Mouse (Mus musculus) layer of hippocampus, adult 2 months (tissue): ENCODE results near the gene Tmbim1. TPM values are rescaled to one million over a fixed set of nuclear protein-coding genes. Genes with fewer than 3 reads are reported as not detected.
"Not testable (repeated sequence)": the region's sequence is repeated elsewhere in the genome, so short reads cannot be mapped to it uniquely, and the experiment has no call there.

Experiments used
- DNase-seq, 2 experiments: peaks; one replicate each; pipeline ENCODE4 v3.0.0; 2022; ENCODE audit warnings: low spot score in 2 of 2
- H3K27ac ChIP-seq: fragments of 200-600 bp; 2 replicates; pipeline ENCODE4 v1.8.1; 2022
- H3K4me3 ChIP-seq: fragments of 200-600 bp; 2 replicates; pipeline ENCODE4 v1.8.1; 2022; ENCODE audit warnings: mild to moderate bottlenecking
- CTCF ChIP-seq: fragments of 200-600 bp; conservative IDR thresholded peaks from 2 replicates; pipeline ENCODE4 v1.8.1; 2022; ENCODE audit warnings: antibody characterized with exemption, mild to moderate bottlenecking, moderate library complexity
- total RNA-seq, 2 experiments: library from RNA; stranded (reverse); gene quantifications; 2 replicates each; pipeline ENCODE4 v1.2.3; 2021

Tmbim1 gene
- total RNA-seq, 2 experiments from 2014 or later, result 23.3 to 23.9 TPM

DNA sequence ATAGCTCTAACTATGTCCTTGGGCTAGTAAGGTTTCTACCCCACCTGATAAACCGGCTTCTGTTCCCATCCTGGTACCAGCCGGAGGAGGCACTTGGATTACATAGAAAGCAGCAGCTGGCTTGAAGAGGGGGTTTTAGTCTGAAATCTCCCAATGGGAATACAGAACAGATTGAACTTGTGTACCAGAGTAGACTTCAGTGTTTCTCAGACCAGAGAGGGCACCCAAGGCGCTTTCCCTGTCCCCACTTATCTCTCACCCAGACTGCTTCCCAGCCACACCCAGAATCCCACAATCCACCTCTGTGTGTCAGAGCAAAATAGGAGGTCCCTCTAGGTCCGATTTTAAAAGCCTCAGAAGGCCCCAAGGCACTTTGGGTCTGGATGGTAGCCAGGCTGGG lies 17.1 kb downstream of the Tmbim1 start:
- Histone ChIP-seq H3K27ac (peak overlapping the region; percentile 70), H3K4me3 (no peak overlapping the region)
- TF ChIP-seq CTCF, result no peak
- DNase-seq, result no peak

DNA sequence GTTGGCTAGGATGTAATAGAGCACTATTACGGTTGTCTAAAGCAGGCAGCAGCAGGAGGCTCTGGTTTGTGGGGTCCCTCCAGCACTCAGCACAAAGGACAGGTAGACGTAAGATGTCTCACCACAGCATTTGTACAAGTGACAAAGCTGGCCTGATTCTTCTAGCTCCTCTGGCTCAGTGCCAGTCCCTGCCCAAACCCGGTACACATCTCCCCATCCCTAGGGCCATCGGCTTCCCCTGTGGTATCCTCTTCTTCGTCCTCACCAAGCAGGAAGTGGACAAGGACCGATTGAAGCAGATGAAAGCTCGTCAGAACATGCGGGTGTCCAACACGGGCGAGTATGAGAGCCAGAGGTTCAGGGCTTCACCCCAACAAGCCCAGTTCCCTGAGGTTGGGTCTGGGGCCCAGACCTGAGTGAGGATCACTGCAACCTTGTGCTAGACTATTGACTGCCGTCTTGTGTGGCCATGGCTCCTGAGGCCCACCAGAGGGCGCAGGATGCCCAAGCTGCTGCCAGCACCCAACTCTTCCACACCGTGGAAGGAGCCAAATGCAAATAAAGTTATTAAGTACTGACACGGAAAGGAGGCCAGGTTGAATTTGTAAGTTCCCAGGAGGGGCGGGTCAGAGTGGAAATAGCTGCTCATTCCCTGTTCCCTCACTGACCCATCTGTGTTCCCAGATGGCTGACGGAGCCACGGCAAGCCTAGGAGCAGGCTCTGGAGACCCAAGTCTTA lies 18.4 kb downstream of the Tmbim1 start:
- TF ChIP-seq CTCF, result peak; percentile 73
- H3K27ac ChIP-seq, result peak overlapping the region; percentile 70; the same call in 1 of the 2 replicates
- H3K4me3 ChIP-seq, DNase-seq: not testable (repeated sequence)

DNA sequence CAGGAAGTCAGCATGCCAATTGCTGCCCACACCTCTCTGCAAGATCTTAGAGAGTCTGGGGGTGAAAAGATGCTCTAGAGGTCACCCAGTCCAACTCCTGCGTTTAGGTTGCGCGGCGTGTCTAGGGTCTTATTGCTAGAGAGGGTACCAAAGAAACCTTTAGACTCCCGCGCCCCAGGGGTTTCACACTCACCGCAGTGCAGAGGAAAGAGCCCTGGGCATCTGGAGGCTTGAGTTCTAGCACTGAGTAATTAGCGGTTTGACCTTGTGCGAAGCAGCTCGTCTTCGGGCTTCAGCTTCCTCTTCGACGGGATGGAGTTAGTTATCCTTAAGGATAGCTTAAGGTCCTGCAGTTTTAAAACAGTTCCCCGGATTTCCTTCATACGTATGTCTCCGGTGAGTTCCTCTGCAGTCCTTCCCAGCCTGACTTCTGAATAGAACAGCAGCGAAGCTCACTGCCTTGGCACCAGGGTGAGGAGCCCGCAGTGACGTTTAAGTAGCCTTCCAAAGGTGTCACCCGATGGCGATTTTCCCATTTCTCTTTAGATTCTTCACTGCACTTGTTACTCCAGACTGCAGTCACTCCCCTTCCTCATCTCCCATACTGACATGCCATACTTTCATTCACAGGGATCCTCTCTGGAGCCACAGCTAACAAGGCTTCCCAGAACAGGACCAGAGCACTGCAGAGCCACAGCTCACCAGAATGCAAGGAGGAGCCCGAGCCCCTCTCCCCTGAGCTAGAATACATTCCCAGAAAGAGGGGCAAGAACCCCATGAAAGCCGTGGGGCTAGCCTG lies 20.0 kb downstream of the Tmbim1 start:
- Histone ChIP-seq H3K27ac (peak overlapping the region; percentile 88), H3K4me3 (peak overlapping the region; percentile 79)
- DNase-seq, result no peak
- TF ChIP-seq CTCF, result no peak

DNA sequence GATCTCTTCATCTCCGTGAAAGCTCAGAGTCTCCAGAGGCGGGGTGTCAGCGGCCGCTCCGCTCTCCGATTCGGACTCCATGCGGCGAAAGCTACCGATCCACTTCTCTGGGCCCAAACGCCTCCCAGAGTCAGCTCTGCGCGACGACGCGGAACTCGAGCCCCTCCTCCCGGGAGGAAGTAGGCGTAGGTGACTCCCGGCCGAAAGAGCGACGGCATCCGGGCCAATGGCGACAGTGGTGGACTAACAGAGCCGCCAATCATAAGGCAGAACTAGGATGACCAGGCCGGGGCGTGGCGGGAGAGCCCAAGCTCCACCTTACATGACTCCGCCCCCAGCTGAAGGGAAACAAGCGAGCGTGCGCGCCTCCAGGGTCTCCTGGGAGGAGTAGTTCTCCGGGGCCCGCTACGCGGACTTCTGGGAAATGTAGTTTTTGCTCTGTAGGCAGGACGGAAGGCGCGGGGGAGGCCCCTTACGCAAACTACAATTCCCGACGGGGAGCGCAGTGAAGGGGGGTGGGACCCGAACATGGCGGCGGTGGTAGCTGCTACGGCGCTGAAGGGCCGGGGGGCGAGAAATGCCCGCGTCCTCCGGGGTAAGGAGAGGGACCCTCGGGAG lies 20.8 kb downstream of the Tmbim1 start, which contains the start of the genes Aamp and Pnkd:
Aamp (minus strand) TSS at position 196 of the 618 bp plus-strand sequence.
Pnkd (plus strand) TSS at position 388 of the 618 bp plus-strand sequence.
- TF ChIP-seq CTCF, result peak; percentile 43
- peak within 1 kb of the TSS; percentile 91 for H3K4me3 ChIP-seq
- DNase-seq, result peak; percentile 98 to 100
- peak within 1 kb of the TSS; percentile 94 for H3K27ac ChIP-seq

DNA sequence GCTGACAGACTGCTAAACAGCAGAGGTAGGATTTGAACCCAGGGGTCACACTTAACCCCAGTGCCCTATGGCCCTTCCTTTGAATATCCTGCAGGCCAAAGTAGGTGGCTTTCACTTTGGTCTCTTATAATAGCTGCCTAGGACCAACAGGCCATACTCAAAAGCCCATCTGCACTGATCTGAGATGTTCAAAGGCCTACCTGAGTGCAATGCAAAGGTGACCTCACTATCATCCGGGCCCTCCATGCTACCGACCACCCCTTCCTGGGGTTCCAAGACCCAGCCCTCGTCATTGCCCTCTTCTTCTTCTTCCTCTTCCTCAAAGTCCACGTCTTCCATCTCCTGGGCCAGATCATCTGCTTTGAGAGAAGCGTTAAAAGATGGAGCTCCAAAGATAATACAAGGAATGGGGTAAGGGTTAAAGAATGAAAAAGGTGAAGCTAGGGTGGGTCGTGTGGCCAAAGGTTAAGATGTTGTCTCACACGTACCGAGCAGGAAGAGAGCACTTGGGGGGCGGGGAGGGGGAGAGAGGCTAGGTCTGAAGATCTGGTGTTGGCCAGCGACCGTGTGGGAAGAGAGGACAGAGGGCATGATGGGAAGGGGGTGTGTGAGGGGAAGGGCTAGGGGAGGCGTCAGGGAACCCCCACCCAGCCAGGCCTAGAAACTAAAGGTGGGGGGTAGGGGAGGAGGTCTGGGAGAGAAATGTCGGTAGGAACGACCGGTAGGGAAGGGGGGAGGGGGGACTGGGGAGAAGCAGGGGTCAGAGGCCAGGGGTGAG lies 21.5 kb downstream of the Tmbim1 start:
- peak; percentile 59 to 62 for DNase-seq
- H3K4me3 ChIP-seq, result peak overlapping the region; percentile 91
- H3K27ac ChIP-seq, result peak overlapping the region; percentile 94
- no peak for TF ChIP-seq CTCF

DNA sequence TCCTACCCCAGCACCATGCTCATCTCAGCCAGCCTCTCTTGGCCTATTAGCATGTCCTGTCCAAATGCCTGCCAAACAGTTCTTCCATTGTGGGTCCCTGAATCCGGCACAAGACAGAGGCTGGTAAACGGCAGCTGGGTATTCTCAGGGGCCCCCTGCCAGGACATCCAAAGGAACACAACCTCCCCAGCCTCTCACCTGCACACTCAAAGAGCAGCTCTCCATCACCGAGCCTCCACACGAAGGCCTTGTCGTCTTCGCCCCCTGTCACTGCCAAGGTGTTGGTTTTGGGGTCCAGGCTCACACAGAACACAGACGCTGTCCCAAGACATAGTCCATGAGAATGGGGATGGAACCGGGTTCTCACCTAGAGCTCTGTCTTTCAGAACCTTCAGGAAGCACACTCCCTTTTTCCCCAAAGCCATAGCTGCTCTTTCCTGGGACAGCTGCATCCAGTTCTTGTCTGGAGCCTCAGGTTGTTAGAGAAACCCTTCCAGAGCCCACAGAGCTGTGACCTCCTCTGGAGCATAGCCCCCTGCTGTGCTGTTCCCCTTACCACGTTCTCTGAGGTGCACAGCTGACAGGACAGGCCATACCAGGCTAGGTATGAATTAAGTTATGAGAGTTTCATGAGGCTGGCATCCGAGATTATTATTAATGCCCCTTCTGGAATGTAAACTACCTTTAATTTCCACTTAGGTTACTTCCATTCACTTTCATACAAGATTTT lies 22.4 kb downstream of the Tmbim1 start:
- TF ChIP-seq CTCF, result no peak
- no peak for DNase-seq
- Histone ChIP-seq H3K27ac (no peak overlapping the region), H3K4me3 (no peak overlapping the region; the same call in 1 of the 2 replicates)

DNA sequence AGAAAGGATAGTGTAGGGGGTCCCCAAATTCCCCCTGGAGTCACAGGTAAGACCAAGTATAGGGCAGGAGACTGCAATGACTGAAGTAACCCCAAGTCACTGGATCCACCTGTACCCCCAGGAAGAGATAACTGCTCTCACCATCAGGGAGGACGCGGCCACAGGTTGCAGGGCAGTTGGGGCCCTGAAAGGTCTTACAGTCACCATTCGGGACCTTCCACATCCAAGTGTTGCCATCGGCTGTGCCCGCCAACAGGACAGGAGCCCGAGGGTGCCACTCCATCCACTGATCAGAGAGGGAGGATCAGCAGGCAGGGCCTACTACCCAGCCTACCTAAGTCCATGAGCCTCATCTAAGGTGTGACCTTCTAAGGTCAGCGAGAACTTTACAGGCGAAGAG lies 23.5 kb downstream of the Tmbim1 start:
- no peak for DNase-seq
- no peak for TF ChIP-seq CTCF
- H3K4me3 ChIP-seq, result no peak overlapping the region
- no peak overlapping the region for H3K27ac ChIP-seq

DNA sequence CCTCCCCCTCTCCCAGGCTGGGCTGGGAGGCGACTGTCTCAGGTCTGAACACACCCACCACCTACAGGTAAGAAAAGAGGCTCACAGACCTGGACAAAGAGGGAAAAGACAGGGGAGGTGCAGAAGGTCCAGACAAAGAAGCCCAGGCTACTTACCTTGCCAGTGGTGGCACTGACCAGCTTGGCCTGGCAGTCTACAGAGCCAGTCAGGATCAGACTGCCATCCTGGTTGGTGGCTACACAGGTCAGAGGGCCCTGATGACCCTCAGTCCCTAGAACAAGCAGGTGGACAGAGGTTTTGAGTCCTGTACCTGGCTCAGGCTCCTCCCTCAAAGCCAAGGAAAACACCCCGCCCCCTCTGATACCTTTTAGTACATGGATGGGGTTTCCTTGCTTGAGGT lies 24.1 kb downstream of the Tmbim1 start:
- no peak for TF ChIP-seq CTCF
- no peak overlapping the region for H3K27ac ChIP-seq
- H3K4me3 ChIP-seq, result no peak overlapping the region
- DNase-seq, result no peak

DNA sequence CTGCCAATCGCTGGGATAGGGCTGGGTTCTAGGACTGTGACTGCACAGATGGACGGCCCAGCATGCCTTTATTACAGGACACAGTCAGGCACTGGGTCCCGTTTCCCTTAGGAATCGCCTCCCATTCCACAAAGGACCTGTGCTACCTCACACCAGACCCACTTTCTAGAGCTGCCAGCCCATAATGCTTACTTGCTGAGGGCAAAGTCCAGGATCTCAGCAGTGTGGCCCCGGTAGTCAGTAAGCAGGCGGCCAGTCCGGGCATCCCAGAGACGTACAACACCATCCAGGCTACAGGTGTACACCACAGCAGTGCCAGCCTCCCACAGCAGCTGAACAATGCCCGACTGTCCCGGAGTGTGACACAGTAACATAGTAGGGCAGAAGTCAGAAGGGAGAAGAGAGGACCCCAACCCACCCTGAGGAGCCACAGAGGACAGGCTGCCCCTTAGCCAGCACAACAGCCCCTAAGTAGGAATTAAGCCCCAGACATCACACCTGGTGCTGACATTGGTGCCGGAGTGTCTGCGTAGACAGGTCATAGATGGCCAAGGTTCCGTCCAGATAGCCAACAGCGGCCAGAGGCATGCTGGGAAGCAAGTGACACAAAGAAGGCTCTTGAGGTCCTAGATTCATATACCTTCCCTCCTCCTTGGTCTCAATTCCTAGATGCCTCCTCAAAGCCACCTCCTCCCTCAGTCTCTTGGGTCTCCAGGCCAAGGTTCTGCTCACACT lies 24.7 kb downstream of the Tmbim1 start:
- H3K27ac ChIP-seq, result no peak overlapping the region
- H3K4me3 ChIP-seq, result no peak overlapping the region
- DNase-seq, result no peak
- no peak for TF ChIP-seq CTCF

DNA sequence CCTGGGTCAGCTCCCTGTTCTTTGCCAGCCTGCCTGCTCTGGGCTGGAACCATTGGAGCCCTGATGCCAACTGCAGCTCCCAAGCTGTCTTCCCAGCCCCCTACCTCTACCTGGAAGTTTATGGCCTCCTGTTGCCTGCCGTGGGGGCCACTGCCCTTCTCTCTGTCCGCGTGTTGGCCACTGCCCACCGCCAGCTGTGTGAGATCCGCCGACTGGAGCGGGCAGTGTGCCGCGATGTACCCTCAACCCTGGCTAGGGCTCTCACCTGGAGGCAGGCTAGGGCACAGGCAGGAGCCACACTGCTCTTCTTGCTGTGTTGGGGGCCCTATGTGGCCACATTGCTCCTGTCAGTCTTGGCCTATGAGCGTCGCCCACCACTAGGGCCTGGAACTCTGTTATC lies 26.4 kb downstream of the Tmbim1 start:
- Histone ChIP-seq H3K4me3 (no peak overlapping the region), H3K27ac (no peak overlapping the region)
- TF ChIP-seq CTCF, result 0 out of 2 replicates have a peak, but pooled peaks have one; percentile 13
- no peak for DNase-seq

DNA sequence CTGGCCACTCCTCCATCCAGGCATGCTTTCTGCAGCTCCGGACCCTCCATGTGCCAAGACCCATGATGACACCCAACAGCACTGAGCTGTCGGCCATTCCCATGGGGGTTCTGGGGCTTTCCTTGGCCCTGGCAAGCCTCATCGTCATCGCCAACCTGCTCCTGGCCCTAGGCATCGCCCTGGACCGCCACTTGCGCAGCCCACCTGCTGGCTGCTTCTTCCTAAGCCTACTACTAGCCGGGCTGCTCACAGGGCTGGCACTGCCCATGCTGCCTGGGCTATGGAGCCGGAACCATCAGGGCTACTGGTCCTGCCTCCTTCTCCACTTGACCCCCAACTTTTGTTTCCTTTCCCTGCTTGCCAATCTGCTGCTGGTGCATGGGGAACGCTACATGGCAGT lies 26.9 kb downstream of the Tmbim1 start, which contains the start of gene Gpbar1:
Gpbar1 (plus strand) TSS at position 13 of the 400 bp plus-strand sequence.
- Histone ChIP-seq H3K4me3 (no peak within 1 kb of the TSS), H3K27ac (no peak within 1 kb of the TSS)
- no peak for TF ChIP-seq CTCF
- no peak for DNase-seq
